Mouse (Mus musculus) lung, postnatal 0 days (tissue): ENCODE measurements around the gene Dmbx1.

Source experiments
- CTCF ChIP-seq: IDR thresholded peaks from 2 replicates; pipeline ENCODE4 v1.5.1; 2016; ENCODE audit warnings: antibody characterized with exemption, mild to moderate bottlenecking
- EP300 ChIP-seq: IDR thresholded peaks from 2 replicates; pipeline ENCODE4 v1.6.1; 2016; ENCODE audit warnings: antibody characterized with exemption, mild to moderate bottlenecking, control low read depth

DNA sequence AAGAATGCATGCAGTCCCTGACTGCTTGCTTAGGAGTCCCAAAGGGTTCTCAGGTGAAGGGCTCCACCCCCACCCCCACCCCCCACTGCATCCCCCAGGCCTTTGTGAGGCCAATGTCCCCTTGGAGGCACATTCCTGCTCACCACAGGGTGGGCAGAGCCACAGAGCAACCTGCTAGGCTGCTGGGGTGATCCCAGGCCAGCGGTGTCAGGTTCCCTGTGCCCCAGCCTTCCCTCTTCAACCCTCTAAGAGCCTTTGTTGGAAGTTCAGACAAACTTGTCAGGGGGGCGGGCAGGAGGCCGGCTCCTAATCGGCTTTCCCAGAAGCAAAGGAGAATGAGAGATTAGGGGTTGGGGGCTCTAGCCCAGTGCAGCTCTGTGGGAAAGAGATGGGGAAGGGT lies 28.1 kb downstream of the Dmbx1 start:
- TF ChIP-seq CTCF = no peak
- TF ChIP-seq EP300 = no peak
